In genomic region chr3:88495741-88496415, GRCm38 (mm10) we compare ENCODE assay signal across 11 mouse cellular contexts. TPM values are rescaled to one million over a fixed set of nuclear protein-coding genes. Genes with fewer than 3 reads are reported as not detected.
DNase-seq lines count a peak whose midpoint lies in the region; ATAC-seq and TF ChIP-seq lines count a peak whose summit lies in the region.
"Had no signal": no experiment of that assay in that cellular context is flagged by ENCODE, and none has a peak within 500 bp of the region (broad histone marks: within the 10 kb centered on the region; RNA-seq: fewer than 3 reads in every experiment).

No protein-coding gene starts in this region.

- no peaks in the 10 kb centered on the region for H3K27me3 ChIP-seq in lung, postnatal 0 days (replicated peaks; ENCODE audit: insufficient read depth, low read length)
- H3K27me3 ChIP-seq in intestine, embryonic 16.5 days (replicated peaks; ENCODE audit: control insufficient read depth, insufficient read depth, low read length) = no peaks in the 10 kb centered on the region
- H3K27me3 ChIP-seq in stomach, embryonic 16.5 days (ENCODE audit: control insufficient read depth, insufficient read depth, low read length) = no peaks in the 10 kb centered on the region
- H3K27me3 ChIP-seq in hindbrain, postnatal 0 days (ENCODE audit: insufficient read depth, low read length) = no peaks in the 10 kb centered on the region
- H3K27me3 ChIP-seq: embryonic facial prominence, embryonic 12.5 days had no signal

- ATAC-seq in lung, postnatal 0 days = no peak
- no peak for ATAC-seq in intestine, embryonic 16.5 days
- no peak for ATAC-seq in stomach, embryonic 16.5 days (ENCODE audit: insufficient read depth, low FRiP score)
- ATAC-seq in hindbrain, postnatal 0 days = no peak

- H3K9me3 ChIP-seq in lung, postnatal 0 days (ENCODE audit: low read length) = no peaks in the 10 kb centered on the region
- no peaks in the 10 kb centered on the region for H3K9me3 ChIP-seq in intestine, embryonic 16.5 days (ENCODE audit: control insufficient read depth, low read length)
- no peaks in the 10 kb centered on the region for H3K9me3 ChIP-seq in stomach, embryonic 16.5 days (replicated peaks; ENCODE audit: control insufficient read depth, low read length)
- H3K9me3 ChIP-seq in hindbrain, postnatal 0 days (ENCODE audit: low read length) = no peaks in the 10 kb centered on the region
- H3K9me3 ChIP-seq: embryonic facial prominence, embryonic 12.5 days; hindbrain, embryonic 12.5 days had no signal

- no peak for TF ChIP-seq CTCF in lung, postnatal 0 days (IDR thresholded peaks at IDR 0.05)
- TF ChIP-seq CTCF in hindbrain, postnatal 0 days (IDR thresholded peaks at IDR 0.05; ENCODE audit: low read depth) = no peak

- H3K27ac ChIP-seq in lung, postnatal 0 days (ENCODE audit: low read length) = peak overlapping the region; percentile 94
- no peak overlapping the region; the same call in 1 of the 2 replicates for H3K27ac ChIP-seq in intestine, embryonic 16.5 days (ENCODE audit: low read length)
- peak overlapping the region; percentile 99 for H3K27ac ChIP-seq in stomach, embryonic 16.5 days (ENCODE audit: low read length)
- H3K27ac ChIP-seq in hindbrain, postnatal 0 days = no peak overlapping the region
- H3K27ac ChIP-seq: hindbrain, embryonic 12.5 days had no signal

- peaks cover 26% of the 10 kb centered on the region for H3K4me1 ChIP-seq in lung, postnatal 0 days (ENCODE audit: insufficient read depth, low read depth, low read length)
- H3K4me1 ChIP-seq in intestine, embryonic 16.5 days (ENCODE audit: control insufficient read depth, insufficient read depth, low read length) = peaks cover 47% of the 10 kb centered on the region
- peaks cover 62% of the 10 kb centered on the region for H3K4me1 ChIP-seq in stomach, embryonic 16.5 days (ENCODE audit: control insufficient read depth, insufficient read depth, low read length)
- peaks cover 17% of the 10 kb centered on the region for H3K4me1 ChIP-seq in hindbrain, postnatal 0 days (ENCODE audit: insufficient read depth, low read length)

- H3K9ac ChIP-seq in lung, postnatal 0 days (replicated peaks; ENCODE audit: low read depth) = 0 out of 2 replicates have a peak overlapping the region, but pooled peaks have one; percentile 16
- peak overlapping the region; percentile 35; the same call in 1 of the 2 replicates for H3K9ac ChIP-seq in intestine, embryonic 16.5 days (ENCODE audit: low read depth, low read length)
- peak overlapping the region; percentile 80 for H3K9ac ChIP-seq in stomach, embryonic 16.5 days (ENCODE audit: low read length)
- H3K9ac ChIP-seq in hindbrain, postnatal 0 days (replicated peaks; ENCODE audit: low read length) = no peak overlapping the region
- H3K9ac ChIP-seq: embryonic facial prominence, embryonic 12.5 days; hindbrain, embryonic 12.5 days had no signal

- H3K4me3 ChIP-seq in lung, postnatal 0 days (ENCODE audit: low read depth, low read length) = no peak overlapping the region
- H3K4me3 ChIP-seq in intestine, embryonic 16.5 days (ENCODE audit: low read length) = no peak overlapping the region
- H3K4me3 ChIP-seq in stomach, embryonic 16.5 days (replicated peaks; ENCODE audit: low read length) = no peak overlapping the region
- H3K4me3 ChIP-seq in hindbrain, postnatal 0 days (ENCODE audit: low read length) = no peak overlapping the region
- H3K4me3 ChIP-seq: embryonic facial prominence, embryonic 12.5 days; hindbrain, embryonic 12.5 days had no signal

- no peak for TF ChIP-seq EP300 in lung, postnatal 0 days (IDR thresholded peaks at IDR 0.05)

- DNase-seq in adrenal gland, postnatal 14 days = peak; percentile 59
- DNase-seq in adrenal gland, adult 8-10 months = no peak
- DNase-seq in lung, postnatal 0 days (ENCODE audit: low spot score) = peak; percentile 7
- no peak for DNase-seq in lung, postnatal 25 days (ENCODE audit: low spot score)
- no peak for DNase-seq in hindbrain, postnatal 0 days (ENCODE audit: low spot score)
- DNase-seq in layer of hippocampus, adult 18-20 months (ENCODE audit: low spot score in 2 of 2) = no peak
- DNase-seq: lung, embryonic 14.5 days had no signal

- 82% methylated on average over 10 of the region's 10 CpGs for WGBS in lung, postnatal 0 days
- WGBS in intestine, embryonic 16.5 days = 78% methylated on average over 10 of the region's 10 CpGs
- 74% methylated on average over 10 of the region's 10 CpGs for WGBS in stomach, embryonic 16.5 days
- WGBS in hindbrain, postnatal 0 days = 83% methylated on average over 10 of the region's 10 CpGs

- no peak overlapping the region for H3K4me2 ChIP-seq in lung, postnatal 0 days (replicated peaks; ENCODE audit: low read depth, low read length)
- no peak overlapping the region for H3K4me2 ChIP-seq in intestine, embryonic 16.5 days (ENCODE audit: low read depth, low read length)
- no peak overlapping the region for H3K4me2 ChIP-seq in stomach, embryonic 16.5 days (ENCODE audit: low read depth, low read length)
- no peak overlapping the region for H3K4me2 ChIP-seq in hindbrain, postnatal 0 days (ENCODE audit: low read depth, low read length)
- H3K4me2 ChIP-seq: embryonic facial prominence, embryonic 12.5 days; hindbrain, embryonic 12.5 days had no signal

- no peaks in the 10 kb centered on the region for H3K36me3 ChIP-seq in lung, postnatal 0 days (ENCODE audit: insufficient read depth, low read length)
- H3K36me3 ChIP-seq in intestine, embryonic 16.5 days (ENCODE audit: control insufficient read depth, insufficient read depth, low read length) = no peaks in the 10 kb centered on the region
- H3K36me3 ChIP-seq in stomach, embryonic 16.5 days (ENCODE audit: control insufficient read depth, insufficient read depth, low read length) = no peaks in the 10 kb centered on the region
- no peaks in the 10 kb centered on the region for H3K36me3 ChIP-seq in hindbrain, postnatal 0 days (ENCODE audit: insufficient read depth, low read length)
- H3K36me3 ChIP-seq: embryonic facial prominence, embryonic 12.5 days; hindbrain, embryonic 12.5 days had no signal

RNA-seq across cellular contexts. Expression of gene Lmna, which starts 13.9 kb away (rescaled TPM):
- total RNA-seq in adrenal gland, postnatal 14 days (2021) = 97.6 and 99.3 TPM in 2 replicates
- 100 to 1,000 TPM in 3 of 4 experiments, 10 to 100 TPM in 1; 88.2 to 134 (median 124) TPM for total RNA-seq in adrenal gland, adult 8-10 months (2022)
- 185 and 216 TPM in 2 replicates for polyA plus RNA-seq in lung, postnatal 0 days (2015; fragmentation: Nextera tagmentation; extraction: Ambion mirVana)
- polyA plus RNA-seq in intestine, embryonic 16.5 days (2015; fragmentation: Nextera tagmentation; extraction: Ambion mirVana) = 126 and 127 TPM in 2 replicates
- polyA plus RNA-seq in stomach, embryonic 16.5 days (2015; fragmentation: Nextera tagmentation; extraction: Ambion mirVana) = 266 and 298 TPM in 2 replicates
- 59.7 and 60.8 TPM in 2 replicates for total RNA-seq in hindbrain, postnatal 0 days (2014; rRNA removed)
- 59.1 and 61.1 TPM in 2 replicates for polyA plus RNA-seq in hindbrain, postnatal 0 days (2015; fragmentation: Nextera tagmentation; extraction: Ambion mirVana)
- total RNA-seq in layer of hippocampus, adult 18-20 months (2021) = 10 to 100 TPM; 36.5 to 40.2 TPM

RNA-seq across cellular contexts. Expression of gene Sema4a, which starts 34.9 kb away (rescaled TPM):
- total RNA-seq in adrenal gland, postnatal 14 days (2021) = 11.0 and 11.5 TPM in 2 replicates
- total RNA-seq in adrenal gland, adult 8-10 months (2022) = 10 to 100 TPM; 12.2 to 14.0 (median 12.5) TPM
- 9.0 and 9.2 TPM in 2 replicates for polyA plus RNA-seq in lung, postnatal 0 days (2015; fragmentation: Nextera tagmentation; extraction: Ambion mirVana)
- polyA plus RNA-seq in intestine, embryonic 16.5 days (2015; fragmentation: Nextera tagmentation; extraction: Ambion mirVana) = 60.9 and 71.1 TPM in 2 replicates
- polyA plus RNA-seq in stomach, embryonic 16.5 days (2015; fragmentation: Nextera tagmentation; extraction: Ambion mirVana) = 33.1 and 38.4 TPM in 2 replicates
- 39.4 and 45.2 TPM in 2 replicates for total RNA-seq in hindbrain, postnatal 0 days (2014; rRNA removed)
- polyA plus RNA-seq in hindbrain, postnatal 0 days (2015; fragmentation: Nextera tagmentation; extraction: Ambion mirVana) = 25.4 and 26.5 TPM in 2 replicates
- total RNA-seq in layer of hippocampus, adult 18-20 months (2021) = 10 to 100 TPM; 40.4 to 41.5 TPM

RNA-seq across cellular contexts. Expression of gene Mex3a, which starts 36.3 kb away (rescaled TPM):
- 4.2 and 4.4 TPM in 2 replicates for total RNA-seq in adrenal gland, postnatal 14 days (2021)
- total RNA-seq in adrenal gland, adult 8-10 months (2022) = 1 to 10 TPM; 2.8 to 4.3 (median 3.9) TPM
- 2.6 and 3.4 TPM in 2 replicates for polyA plus RNA-seq in lung, postnatal 0 days (2015; fragmentation: Nextera tagmentation; extraction: Ambion mirVana)
- 6.5 and 7.3 TPM in 2 replicates for polyA plus RNA-seq in intestine, embryonic 16.5 days (2015; fragmentation: Nextera tagmentation; extraction: Ambion mirVana)
- 9.9 and 11.4 TPM in 2 replicates for polyA plus RNA-seq in stomach, embryonic 16.5 days (2015; fragmentation: Nextera tagmentation; extraction: Ambion mirVana)
- 52.3 and 54.5 TPM in 2 replicates for total RNA-seq in hindbrain, postnatal 0 days (2014; rRNA removed)
- polyA plus RNA-seq in hindbrain, postnatal 0 days (2015; fragmentation: Nextera tagmentation; extraction: Ambion mirVana) = 13.9 and 15.3 TPM in 2 replicates
- total RNA-seq in layer of hippocampus, adult 18-20 months (2021) = 1 to 10 TPM; 2.0 to 2.2 TPM

RNA-seq across cellular contexts. Expression of gene Rab25, which starts 52.2 kb away (rescaled TPM):
- total RNA-seq in adrenal gland, postnatal 14 days (2021) = not detected in 2 replicates
- not detected for total RNA-seq in adrenal gland, adult 8-10 months (2022)
- 61.4 and 61.8 TPM in 2 replicates for polyA plus RNA-seq in lung, postnatal 0 days (2015; fragmentation: Nextera tagmentation; extraction: Ambion mirVana)
- polyA plus RNA-seq in intestine, embryonic 16.5 days (2015; fragmentation: Nextera tagmentation; extraction: Ambion mirVana) = 102 and 109 TPM in 2 replicates
- polyA plus RNA-seq in stomach, embryonic 16.5 days (2015; fragmentation: Nextera tagmentation; extraction: Ambion mirVana) = 144 and 197 TPM in 2 replicates
- total RNA-seq in hindbrain, postnatal 0 days (2014; rRNA removed) = not detected in 2 replicates
- polyA plus RNA-seq in hindbrain, postnatal 0 days (2015; fragmentation: Nextera tagmentation; extraction: Ambion mirVana) = 0.44 and 1.3 TPM in 2 replicates
- not detected for total RNA-seq in layer of hippocampus, adult 18-20 months (2021)

RNA-seq across cellular contexts. Expression of gene Lamtor2, which starts 57.0 kb away (rescaled TPM):
- total RNA-seq in adrenal gland, postnatal 14 days (2021) = 133 and 138 TPM in 2 replicates
- total RNA-seq in adrenal gland, adult 8-10 months (2022) = 100 to 1,000 TPM; 138 to 164 (median 144) TPM
- polyA plus RNA-seq in lung, postnatal 0 days (2015; fragmentation: Nextera tagmentation; extraction: Ambion mirVana) = 138 and 143 TPM in 2 replicates
- 244 and 256 TPM in 2 replicates for polyA plus RNA-seq in intestine, embryonic 16.5 days (2015; fragmentation: Nextera tagmentation; extraction: Ambion mirVana)
- polyA plus RNA-seq in stomach, embryonic 16.5 days (2015; fragmentation: Nextera tagmentation; extraction: Ambion mirVana) = 188 and 190 TPM in 2 replicates
- total RNA-seq in hindbrain, postnatal 0 days (2014; rRNA removed) = 45.1 and 59.2 TPM in 2 replicates
- 189 and 198 TPM in 2 replicates for polyA plus RNA-seq in hindbrain, postnatal 0 days (2015; fragmentation: Nextera tagmentation; extraction: Ambion mirVana)
- 100 to 1,000 TPM; 112 to 113 TPM for total RNA-seq in layer of hippocampus, adult 18-20 months (2021)

Comparison
In these comparisons a context has a peak if more than half of its experiments do, and no peak if none do; other contexts are left out.
1. DNase-seq: peak in adrenal gland, postnatal 14 days (single experiment) and lung, postnatal 0 days (single experiment); none in adrenal gland, adult 8-10 months (single experiment), lung, postnatal 25 days (single experiment), hindbrain, postnatal 0 days (single experiment) and layer of hippocampus, adult 18-20 months (0 of 2).
2. H3K27ac ChIP-seq: peak in lung, postnatal 0 days (single experiment) and stomach, embryonic 16.5 days (single experiment); none in intestine, embryonic 16.5 days (single experiment) and hindbrain, postnatal 0 days (single experiment).